Mouse (Mus musculus): ENCODE results near the gene Sbno2.

The Sbno2 gene

DNA sequence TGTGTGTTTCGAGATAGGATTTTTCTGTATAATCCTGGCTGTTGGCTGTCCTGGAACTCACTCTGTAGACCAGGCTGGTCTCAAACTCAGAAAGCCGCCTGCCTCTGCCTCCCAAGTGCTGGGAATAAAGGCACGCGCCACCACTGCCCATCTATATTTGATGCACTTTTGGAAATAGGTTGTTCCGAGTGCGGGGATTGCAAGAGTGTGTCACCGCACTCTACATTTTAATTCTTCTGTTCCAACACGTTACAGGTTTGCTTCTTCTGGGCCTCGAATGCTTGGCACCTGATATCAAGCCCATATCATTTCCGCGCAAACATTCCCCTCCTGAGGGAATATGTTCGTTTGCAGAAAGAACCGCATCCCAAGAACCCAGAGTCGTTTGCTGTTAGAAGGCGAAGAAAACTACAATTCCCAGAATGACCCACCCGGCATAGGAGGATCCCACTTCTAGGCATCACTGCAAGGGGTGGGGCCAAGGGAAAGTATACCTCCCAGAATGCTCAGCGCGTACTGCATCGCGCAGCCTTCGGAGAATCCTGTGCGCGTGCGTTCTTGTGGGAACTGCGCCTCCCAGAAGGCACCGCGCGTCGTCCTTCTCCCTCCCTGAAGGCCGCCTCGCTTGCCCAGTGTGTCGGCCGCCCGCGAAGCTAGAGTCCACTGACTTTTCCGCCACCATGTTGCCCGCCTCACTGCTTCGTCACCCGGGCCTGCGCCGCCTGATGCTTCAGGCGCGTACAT lies 36.6 kb upstream of the Sbno2 start:
- DNase-seq (ENCODE audit: low spot score in 2 of 2) = peak; percentile 90 to 93

DNA sequence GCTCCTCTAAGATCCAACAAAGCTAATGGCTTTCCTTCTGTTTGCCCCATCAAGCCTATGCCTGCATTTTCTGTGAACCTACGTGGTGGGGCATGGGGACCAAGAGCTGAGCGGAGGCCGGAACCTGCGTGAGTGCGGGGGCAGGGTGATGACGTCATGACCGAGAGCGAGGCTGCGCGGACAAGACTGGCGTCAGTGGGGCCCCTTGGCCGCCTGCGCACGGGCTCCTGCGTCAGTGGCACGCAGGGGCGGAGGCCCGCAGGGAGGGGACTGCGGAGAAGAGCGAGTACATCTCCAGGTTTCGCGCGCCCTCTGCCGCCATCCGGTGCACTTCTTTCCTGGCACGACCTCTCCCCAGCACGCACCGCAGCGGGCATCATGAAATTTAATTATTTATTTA lies 35.9 kb upstream of the Sbno2 start:
- peak; percentile 94 for DNase-seq (ENCODE audit: low spot score in 2 of 2)

DNA sequence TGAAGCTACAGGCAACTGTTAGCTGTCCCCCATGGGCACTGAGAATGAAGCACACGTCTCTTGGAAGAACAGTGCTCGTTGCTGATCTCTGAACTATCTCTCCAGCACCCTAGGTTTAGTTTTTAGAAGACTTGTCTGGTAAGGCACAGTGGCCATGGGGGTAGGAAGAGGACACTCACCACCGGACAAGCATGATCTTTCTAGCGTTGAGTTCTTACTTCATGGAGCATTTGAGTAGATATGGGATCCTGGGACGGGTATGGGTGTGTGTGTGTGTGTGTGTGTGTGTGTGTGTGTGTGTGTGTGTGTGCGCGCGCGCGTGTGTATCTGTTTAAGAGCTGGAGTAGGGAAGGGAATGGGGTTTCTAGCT lies 35.3 kb upstream of the Sbno2 start, which contains the start of gene Cbarp:
TSS of gene Cbarp (minus strand) at position 170 of the 370 bp plus-strand sequence.
- DNase-seq (ENCODE audit: low spot score in 2 of 2) = no peak

DNA sequence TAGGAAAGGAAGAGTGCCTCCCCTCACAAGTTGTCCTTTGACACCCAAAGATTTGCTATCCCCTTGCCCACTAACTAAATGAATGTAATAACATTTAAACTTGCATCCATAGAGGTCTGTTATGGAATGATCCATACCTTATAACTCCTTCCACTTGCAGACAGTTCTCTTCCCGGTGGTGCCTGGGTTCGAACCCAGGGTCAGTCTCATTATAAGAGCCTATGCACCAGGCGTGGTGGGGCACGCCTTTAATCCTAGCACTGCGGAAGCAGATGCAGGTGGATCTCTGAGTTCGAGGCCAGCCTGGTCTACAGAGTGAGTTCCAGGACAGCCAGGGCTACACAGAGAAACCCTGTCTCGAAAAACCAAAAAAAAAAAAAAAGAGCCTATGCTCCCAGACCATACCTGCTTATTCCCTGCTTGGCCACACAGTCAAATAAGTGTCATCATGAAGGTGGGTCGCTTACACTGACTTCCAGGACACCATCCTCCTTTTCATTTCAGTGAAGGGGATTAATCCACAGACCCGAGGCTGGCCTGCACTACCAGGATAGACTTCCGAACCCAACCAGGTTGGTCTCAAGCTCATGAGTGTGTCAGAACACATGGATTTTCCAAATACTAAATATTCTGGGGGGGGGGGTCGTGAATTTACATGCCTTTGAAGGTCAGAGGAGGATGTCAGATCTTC lies 34.7 kb upstream of the Sbno2 start:
- DNase-seq (ENCODE audit: low spot score in 2 of 2) = no peak

DNA sequence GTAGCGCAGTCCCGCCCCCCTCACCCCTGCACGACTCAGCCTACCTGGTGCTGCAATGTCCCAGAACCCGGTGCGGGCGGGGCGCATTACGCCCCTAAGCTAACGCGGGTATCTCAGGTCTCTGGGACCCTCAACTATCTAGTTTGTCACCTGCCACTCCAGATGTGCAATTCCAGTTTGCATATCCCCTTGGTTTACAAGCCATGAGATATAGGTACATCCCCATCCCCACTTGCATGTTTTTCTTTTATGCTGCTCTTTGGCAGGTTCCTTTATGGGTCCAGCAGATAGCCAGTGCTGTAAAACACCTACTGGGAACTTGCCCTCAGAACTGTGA lies 34.0 kb upstream of the Sbno2 start:
- DNase-seq (ENCODE audit: low spot score in 2 of 2) = no peak

DNA sequence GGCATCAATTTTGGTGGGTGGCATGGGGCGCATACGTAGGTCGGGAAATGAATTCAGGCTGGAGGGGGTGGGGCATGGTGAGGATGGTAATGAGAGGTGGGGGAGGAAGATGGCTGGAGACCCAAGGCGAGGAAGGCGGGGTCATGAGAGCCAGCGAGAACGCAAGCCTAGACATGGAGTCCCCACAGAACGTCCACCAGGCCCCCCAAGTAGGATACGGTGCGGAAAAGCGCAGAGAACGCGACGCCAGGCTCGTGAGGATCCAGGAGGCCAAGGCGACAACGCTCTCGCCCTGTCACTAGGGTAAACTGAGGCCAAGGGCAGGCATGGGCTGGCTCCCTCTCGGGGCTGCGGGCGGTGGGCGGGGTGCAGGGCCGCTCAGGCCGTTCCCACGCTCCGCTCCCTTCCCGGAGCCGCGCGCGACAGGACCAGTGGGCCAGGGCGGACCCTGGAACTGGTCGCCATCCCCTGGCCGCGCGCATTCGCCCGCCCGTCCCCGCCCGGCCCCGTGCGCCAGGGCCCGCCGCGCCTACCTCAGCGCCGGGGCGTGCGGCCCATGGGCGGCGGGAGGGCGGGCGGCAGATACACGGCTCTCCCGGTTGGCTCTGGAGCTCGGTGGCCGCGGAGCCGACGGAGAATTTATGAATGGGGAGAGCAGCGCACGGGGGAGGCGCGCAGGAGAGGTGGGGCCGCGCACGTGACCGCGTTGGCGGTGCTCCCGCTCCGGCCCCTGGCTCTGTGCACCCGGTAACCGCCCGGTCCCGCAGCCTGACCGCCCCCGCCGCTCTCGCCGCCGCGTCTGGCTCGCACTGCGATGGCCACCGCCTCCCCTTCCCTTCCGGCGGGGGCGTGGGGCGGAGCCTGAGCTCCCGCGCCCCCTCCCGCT lies 33.4 kb upstream of the Sbno2 start, which contains the start of gene Atp5d:
TSS of gene Atp5d (plus strand) at position 80 of the 886 bp plus-strand sequence.
- no peak for DNase-seq (ENCODE audit: low spot score in 2 of 2)

DNA sequence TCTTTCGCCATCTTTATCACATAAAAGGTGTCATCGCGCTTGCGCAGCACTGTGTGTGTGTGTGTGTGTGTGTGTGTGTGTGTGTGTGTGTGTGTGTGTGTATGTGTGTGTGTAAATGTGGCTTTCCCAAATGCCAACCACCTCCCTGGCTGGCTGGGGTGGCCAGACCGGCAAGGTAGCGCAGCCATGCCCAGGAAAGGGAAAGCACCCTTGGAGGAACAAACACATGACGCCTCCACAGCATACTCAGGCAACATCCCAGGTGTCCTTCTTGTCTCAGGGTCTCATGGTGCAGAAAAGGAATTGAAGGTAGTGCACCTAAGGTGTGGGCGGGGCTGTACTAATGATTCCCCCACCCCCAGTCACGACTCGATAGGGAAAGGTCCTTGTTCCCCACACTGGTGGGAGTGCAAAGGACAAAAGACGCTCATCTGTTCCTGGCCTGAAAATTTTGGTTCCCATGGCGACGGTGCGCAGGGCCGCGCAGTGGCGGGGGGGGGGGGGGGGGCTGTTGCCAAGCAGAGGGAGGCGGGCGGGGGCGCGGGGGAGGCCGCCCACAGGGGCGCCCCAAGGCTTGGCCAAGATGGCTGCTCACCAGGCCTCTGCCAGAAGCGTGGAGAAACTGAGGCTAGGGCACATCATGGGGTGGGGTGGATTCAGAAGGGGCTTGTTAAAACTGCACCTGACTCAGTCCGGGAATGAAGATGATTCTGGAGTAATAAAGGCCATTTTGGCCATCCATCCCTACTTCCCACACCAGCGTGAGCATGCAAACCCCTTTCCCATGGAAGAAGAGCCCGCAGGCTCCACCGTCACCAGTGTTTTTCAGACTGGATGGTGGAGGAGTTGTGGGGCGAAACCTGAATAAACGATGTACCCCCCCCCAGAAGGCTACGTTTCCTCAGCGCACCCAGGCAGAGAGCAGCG lies 32.5 kb upstream of the Sbno2 start:
- DNase-seq (ENCODE audit: low spot score in 2 of 2) = no peak

DNA sequence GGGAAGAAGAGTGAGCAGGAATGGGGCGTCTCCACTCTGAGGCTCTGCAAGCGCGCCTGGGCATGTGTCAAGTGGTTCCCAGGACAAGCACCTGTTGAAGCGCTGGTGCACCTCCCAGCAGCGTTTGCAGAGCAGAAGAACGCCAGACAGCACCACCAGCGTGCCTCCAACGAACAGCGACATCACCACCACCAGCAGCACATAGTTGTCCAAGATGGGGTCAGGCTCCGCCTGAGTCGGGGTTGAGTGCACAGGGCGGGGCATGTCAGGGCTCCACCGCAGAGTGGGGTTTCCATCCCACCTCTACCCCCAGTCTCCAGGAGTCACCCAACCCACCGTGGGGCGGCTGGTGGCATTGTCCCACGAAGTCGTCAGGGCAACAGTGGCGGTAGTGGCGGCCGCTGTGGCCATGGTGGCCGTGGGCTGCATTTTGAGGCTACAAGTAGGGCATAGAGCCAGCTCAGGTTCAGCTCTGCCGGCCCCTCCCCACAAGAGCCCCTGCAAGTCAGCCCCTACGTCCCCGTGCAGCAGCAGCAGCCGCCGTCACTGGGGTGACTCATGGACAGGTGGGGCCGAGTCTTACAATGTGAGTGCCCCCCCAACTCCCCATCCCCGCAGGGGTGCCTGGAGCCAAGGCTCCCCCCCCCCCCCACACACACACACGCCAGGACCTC lies 31.7 kb upstream of the Sbno2 start:
- no peak for DNase-seq (ENCODE audit: low spot score in 2 of 2)

DNA sequence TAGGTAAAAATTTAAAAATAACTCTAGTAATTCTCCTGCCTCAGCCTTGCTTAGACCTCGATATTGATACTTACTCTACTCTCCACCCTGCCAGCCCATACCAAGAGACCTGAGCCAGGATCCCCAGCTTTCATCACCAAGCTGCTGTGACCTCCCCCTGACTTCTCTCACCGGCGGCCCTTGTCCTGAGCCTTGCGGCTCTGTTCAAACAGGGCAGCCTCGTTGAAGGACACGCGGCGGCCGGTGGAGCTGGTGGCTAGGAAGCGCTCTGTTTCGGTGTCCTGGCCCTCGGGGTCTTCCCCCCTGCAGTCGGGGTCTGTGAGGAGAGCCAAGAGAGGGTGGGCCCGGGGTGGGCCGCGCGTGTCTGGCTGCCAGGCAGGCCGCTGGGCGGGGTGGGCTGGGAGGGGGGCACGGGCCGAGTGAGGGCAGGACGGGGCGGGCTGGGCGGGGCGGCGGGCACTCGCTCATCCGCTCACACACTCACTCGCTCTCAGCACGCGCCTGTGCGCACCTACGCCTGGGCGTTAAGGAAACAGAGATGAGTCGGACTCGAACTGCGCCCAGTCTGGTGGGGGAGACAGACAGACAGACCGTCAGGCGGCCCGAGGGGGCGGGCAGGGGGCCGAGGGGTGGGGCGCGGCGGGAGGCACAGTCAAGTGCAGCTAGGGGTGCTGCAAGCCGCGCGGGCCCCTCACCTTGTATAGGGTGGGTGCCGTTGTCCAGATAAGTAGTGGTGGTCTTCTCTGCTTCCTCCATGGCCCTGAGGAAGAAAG lies 31.0 kb upstream of the Sbno2 start:
- DNase-seq (ENCODE audit: low spot score in 2 of 2) = no peak

DNA sequence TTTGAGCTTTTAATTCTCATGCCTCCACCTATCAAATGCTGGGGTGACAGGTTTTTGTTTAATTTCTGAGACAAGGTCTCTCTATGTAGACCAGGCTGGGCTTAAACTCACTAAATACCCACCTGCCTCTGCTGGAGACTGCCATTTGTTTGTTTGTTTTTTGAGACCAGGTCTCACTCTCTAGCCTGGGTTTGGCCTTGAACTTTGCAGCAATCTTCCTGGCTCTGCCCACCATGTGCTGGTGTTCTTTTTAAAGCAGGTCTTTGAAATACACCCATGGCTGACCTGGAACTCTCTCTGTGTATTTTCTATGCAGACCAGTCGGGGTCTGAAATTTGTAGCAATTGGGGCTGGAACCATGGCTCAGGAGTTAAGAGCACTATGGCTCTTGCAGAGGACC lies 30.3 kb upstream of the Sbno2 start:
- no peak for DNase-seq (ENCODE audit: low spot score in 2 of 2)

DNA sequence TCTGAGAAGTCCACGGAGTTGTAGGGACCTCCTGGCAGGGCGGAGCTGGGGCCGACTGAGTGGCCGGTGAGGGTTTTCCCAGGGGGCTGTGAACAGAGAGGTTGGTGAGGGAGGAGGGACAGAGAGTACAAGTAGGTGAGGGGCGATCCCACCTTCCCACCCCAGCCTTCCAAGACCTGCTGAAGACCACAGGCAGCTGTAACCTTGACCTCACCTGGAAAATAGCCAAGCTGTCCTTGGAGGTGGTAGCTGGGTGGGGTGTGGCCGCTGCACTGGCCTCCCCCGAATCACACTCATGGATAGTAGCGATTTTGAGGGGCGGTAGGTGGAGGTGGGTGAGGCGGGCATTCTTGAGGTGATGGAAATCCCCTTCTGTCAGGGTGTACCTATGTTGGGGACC lies 29.8 kb upstream of the Sbno2 start:
- DNase-seq (ENCODE audit: low spot score in 2 of 2) = no peak

DNA sequence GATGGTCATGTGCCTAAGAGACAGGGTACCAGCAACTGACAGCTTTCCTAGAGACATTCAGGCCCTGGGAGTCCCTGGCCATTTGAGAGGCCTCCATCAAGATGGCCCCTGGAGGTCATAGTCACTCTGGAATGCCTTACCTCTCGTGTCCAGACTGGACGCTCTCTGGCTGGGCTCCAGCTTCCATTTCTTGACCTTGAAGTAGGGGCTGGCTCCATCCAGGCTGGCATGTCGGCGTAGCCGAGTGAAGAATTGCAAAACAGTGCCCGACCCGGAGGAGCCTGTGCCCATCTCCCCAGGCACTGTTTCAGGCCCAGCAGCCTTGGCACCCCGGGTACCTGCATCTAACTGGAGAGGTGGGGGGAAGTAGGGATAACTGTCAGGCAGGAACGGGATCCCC lies 29.1 kb upstream of the Sbno2 start:
- DNase-seq (ENCODE audit: low spot score in 2 of 2) = no peak

DNA sequence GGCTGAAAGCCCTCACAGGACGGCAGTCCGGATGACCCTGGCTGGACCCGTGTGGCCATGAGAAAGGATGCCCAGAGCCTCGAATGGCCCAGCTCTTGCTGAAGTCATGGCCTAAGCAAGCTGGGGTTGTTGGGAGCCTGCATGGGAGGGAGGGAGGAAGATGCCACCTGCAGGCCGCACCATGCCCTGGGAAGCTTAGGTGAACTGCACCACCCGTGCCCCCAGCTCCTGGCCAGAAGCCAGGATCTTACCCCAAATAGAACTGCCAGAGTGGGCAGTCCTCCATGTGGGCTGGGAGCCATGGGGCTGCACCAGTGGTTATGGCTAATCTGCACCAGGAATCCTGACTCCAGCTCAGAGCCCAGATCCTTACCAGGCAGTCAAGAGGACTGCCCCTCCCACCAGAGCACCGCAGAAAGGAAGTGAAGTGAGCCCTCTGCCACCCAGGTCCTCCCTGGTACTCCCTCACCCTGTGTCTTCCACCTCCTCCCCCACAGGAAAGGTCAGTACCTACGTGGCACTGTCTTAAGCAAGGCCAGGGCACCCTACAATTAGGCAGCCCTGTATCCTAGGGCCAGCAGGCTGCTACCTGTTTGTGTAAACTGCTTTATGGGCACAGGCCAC lies 28.0 kb upstream of the Sbno2 start:
- no peak for DNase-seq (ENCODE audit: low spot score in 2 of 2)

DNA sequence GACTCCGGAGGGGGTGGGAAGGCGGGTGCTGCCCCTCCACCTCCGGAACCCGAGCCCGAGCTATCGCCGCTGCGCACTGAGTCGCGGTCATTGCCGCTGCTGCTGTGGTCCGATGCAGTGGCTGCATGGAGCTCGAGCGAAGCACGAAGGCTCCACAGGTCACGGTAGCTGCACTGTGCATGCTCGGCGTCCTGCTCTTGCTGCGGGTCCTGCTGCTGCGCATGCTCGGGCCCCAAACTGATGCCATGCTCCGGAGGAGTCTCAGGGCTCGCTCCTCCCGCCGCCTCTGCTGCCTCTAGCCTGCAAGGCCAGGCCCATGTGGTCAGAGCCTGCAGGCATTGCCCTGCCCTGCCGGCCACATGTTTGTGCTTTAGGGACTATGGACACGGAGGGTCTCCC lies 26.6 kb upstream of the Sbno2 start:
- no peak for DNase-seq (ENCODE audit: low spot score in 2 of 2)

DNA sequence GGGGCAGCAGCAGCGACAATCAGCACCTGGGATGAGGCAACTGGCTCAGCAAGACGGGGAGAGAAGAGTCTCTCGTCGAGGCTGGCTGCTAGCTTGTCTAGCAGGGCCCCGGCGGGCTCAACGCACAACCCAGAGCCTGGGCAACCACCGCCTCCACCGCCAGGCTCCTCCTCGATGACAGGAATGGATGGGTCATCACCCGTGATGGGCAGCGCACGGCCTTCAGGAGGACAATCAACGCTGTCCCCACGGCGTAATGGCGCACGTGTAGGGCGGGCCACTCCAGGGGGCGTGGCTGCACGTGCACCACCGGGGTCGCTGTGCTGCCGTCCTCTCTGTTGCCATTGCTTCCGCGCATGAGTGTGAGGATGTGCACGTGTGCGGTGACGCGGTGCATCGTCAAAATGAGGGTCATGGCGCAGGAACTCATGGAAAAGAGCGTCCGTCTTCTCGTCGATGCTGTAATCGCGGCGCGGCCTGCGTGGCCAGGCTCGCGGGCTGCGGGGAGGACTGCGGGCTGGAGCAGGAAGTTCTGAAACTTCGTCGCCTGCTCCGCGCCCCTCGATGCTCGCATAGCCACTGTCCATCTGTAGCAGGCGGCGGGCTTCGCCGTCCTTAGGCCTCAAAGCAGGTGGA lies 26.1 kb upstream of the Sbno2 start:
- peak in 1 of 2 experiments; percentile 19 for DNase-seq (ENCODE audit: low spot score in 2 of 2)

DNA sequence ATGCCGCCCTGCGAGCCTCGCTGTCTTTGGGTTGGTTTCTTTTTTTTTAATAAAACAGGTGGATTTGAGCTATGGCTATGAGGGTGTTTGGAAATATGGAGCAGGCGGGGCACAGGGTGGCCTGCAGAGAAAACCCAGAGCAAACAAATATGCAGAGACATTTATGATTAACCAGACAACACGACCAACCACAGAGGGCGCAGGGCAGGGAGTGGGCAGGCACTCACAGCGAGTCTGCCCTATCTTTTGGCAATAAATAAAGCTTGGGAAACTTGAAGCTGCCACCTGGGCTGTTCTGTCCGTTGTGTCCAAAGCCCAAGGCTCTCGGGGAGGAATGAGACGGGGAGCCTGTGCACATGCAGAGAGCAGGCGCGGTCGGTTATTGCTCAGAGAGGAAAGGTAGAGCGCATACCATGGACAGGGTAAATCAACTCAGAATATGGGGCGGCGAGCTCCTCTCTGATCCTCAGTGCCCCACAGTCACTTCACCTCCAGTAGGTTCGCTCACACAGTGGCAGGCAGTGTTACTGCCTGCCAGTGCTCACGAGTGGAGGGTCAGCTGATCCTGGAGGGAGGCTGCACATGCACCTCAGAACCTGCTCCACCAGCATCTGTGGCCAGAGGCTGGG lies 25.1 kb upstream of the Sbno2 start:
- peak in 1 of 2 experiments; percentile 25 for DNase-seq (ENCODE audit: low spot score in 2 of 2)

DNA sequence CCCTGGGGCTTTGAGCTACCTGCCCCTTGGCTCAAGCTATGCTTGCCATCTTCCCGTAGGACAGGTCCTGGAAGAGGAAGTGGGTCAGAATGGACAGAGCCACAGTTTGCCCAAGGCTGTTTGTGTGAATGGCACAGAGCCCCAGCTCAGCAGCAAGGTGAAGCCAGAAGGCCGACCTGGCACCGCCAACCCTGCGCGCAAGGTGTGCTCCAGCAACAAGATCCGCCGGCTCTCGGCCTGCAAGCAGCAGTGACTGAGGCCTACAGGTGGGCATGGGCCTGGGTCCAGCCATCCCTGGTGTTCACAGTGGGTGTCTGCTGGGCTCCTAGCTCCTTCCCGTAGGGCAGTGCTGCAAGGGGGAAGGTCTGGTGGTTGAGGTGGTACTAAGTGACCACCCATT lies 24.5 kb upstream of the Sbno2 start:
- DNase-seq (ENCODE audit: low spot score in 2 of 2) = peak in 1 of 2 experiments; percentile 21

DNA sequence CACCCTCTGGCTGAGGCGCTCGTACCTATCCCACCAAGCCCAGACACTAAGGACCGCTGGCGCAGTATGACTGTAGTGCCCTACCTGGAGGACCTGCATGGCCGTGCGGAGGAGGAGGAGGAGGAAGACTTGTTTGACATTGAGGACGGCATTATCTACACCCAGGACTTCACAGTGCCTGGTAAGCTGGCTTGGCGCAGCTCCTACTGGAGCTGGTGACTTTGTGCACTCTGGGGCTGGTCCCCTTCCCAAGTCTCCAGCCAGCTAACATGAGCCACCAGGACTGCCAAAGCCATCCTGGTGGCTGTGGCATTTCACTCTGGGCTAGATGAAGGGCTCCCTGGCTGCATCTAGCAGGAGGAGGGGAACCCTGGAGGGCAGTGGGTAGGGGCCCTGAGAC lies 22.5 kb upstream of the Sbno2 start:
- DNase-seq (ENCODE audit: low spot score in 2 of 2) = no peak
